Mouse (Mus musculus) G1E (cell line): ENCODE measurements around the gene Thrap3.

Experiments
- CTCF ChIP-seq: IDR thresholded peaks from 2 replicates; pipeline ENCODE4 v1.5.1; 2012; ENCODE audit warnings: low read depth, low read length, inconsistent platforms, mixed read lengths
- GATA1 ChIP-seq: IDR thresholded peaks from 2 replicates; pipeline ENCODE4 v1.6.1; 2012; ENCODE audit warnings: borderline replicate concordance, low read length, inconsistent platforms, mixed read lengths
- POLR2AphosphoS5 ChIP-seq: IDR thresholded peaks from 2 replicates; pipeline ENCODE4 v1.6.1; 2012; ENCODE audit warnings: low read depth, low read length, inconsistent platforms; ENCODE audit not compliant: insufficient replicate concordance
- TAL1 ChIP-seq: conservative IDR thresholded peaks from 2 replicates; pipeline ENCODE4 v1.6.1; 2012; ENCODE audit warnings: low read depth, low read length, inconsistent platforms, mixed read lengths

GRCm38 (mm10) chr4:126204016-126204415 is 1.5 kb upstream of the Thrap3 start:
- no peak for TF ChIP-seq CTCF
- TF ChIP-seq GATA1 = no peak
- TF ChIP-seq TAL1 = no peak
- no peak for TF ChIP-seq POLR2AphosphoS5
